Mouse (Mus musculus): ENCODE measurements around the gene Rbbp5. TPM values are rescaled to one million over a fixed set of nuclear protein-coding genes. Genes with fewer than 3 reads are reported as not detected.

Rbbp5 gene
- polyA plus RNA-seq, 1 experiment, result 4.7 TPM

DNA sequence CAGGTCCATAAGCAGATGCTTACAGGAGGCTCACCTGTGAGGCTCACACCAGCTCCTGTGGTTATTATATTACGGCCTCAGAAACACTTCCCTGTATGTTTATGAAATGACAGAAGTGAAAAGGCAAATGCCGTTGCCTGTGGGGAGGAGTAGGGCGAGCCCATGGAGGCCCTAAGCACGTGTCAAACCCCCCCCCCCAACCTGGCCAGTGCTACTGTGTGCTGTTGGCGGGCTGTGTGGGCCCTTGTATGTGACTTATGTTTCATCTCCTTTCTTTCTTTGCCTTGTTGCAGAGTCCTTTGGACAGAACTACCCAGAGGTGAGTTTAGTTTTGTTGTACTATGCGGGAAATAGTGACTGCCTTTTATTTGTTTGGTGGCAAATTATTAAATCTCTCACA lies 6.6 kb downstream of the Rbbp5 start:
- 85% methylated on average over 6 of the region's 6 CpGs for WGBS
- Histone ChIP-seq H3K27me3 (ENCODE audit: control insufficient read depth, insufficient read depth, low read length) (no peaks in the 10 kb centered on the region), H3K27ac (ENCODE audit: insufficient read depth, low read depth, low read length) (no peak overlapping the region), H3K4me3 (ENCODE audit: low read depth, low read length) (no peak overlapping the region), H3K36me3 (ENCODE audit: control insufficient read depth, insufficient read depth, low read length) (peaks cover 16% of the 10 kb centered on the region), H3K4me1 (ENCODE audit: control insufficient read depth, insufficient read depth, insufficient read length, low read length) (no peaks in the 10 kb centered on the region)
- TF ChIP-seq POLR2A (IDR thresholded peaks at IDR 0.05; ENCODE audit: low read depth, low read length), result no peak
- no peak for TF ChIP-seq CTCF (IDR thresholded peaks at IDR 0.05; ENCODE audit: extremely low read depth, insufficient read length, insufficient replicate concordance, low read depth, low read length)

DNA sequence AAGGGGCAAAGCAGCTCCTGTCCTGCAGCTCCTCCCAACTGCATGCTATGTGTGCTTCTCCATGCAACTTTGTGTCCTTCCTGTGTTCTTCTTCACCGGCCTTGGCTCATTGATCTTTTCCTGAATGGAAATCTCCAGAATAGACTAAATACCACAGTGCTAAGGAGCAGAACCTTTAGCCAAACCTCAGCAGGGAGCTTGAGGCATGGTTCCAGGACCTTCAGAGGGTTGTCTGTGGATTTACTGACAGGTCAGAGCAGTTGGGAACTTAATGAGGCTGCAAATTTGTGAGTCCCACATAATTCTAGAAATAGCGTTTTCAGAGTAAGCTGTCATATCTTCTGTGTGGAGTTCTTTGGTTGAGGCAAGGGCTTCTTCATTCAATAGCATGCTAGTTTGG lies 23.4 kb downstream of the Rbbp5 start:
- Histone ChIP-seq H3K4me3 (ENCODE audit: low read depth, low read length) (no peak overlapping the region), H3K27me3 (ENCODE audit: control insufficient read depth, insufficient read depth, low read length) (no peaks in the 10 kb centered on the region), H3K27ac (ENCODE audit: insufficient read depth, low read depth, low read length) (no peak overlapping the region), H3K36me3 (ENCODE audit: control insufficient read depth, insufficient read depth, low read length) (peaks cover 74% of the 10 kb centered on the region), H3K4me1 (ENCODE audit: control insufficient read depth, insufficient read depth, insufficient read length, low read length) (no peaks in the 10 kb centered on the region)
- no peak for TF ChIP-seq POLR2A (IDR thresholded peaks at IDR 0.05; ENCODE audit: low read depth, low read length)
- TF ChIP-seq CTCF (IDR thresholded peaks at IDR 0.05; ENCODE audit: extremely low read depth, insufficient read length, insufficient replicate concordance, low read depth, low read length), result no peak
- 94% methylated on average over 2 of the region's 2 CpGs for WGBS

DNA sequence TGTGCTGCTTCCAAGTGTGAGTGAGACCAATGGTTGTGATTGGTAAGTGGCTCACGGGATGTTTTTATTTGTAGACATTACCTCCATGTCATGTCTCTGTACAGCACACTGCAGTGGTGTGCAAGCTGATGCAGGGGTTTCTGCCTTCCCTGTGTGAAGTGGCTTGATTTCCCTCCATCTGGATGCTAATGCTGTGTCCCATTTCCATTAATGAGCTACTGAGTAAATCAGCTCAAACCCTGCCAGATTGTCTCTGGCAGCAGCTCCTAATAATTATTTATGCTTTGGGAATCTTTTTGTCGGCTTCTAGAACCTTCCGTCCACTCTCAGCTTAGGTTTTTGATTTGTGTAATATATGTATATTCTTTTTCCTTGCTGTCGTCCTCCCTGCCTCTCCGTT lies 28.0 kb downstream of the Rbbp5 start:
- 88% methylated on average over 5 of the region's 5 CpGs for WGBS

DNA sequence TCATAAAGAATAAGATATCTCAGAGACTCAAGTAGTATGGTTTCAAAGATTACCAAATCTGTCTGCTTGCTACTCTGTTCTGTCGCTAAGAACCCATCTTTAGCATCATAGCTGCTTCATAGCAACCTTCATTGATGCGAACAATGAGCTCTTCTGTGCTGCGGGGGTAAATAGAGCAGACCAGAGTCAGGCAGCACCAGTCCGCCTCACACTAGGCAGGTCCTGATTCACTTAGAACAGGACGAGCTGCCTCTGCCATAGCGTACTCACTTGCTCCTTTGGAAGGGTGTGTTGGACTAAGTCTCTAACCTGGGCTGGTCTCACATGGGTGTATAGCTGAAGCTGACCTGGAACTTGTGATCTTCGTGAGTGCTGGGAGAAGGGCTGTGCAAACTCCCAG lies 28.9 kb downstream of the Rbbp5 start, which contains the start of gene Tmem81:
Tmem81 (plus strand) TSS at position 173 of the 400 bp plus-strand sequence.
- WGBS, result 93% methylated on average over 7 of the region's 7 CpGs
- peaks cover 57% of the 10 kb centered on the region for H3K36me3 ChIP-seq (ENCODE audit: control insufficient read depth, insufficient read depth, low read length)
- no peaks in the 10 kb centered on the region for H3K27me3 ChIP-seq (ENCODE audit: control insufficient read depth, insufficient read depth, low read length)
- TF ChIP-seq CTCF (IDR thresholded peaks at IDR 0.05; ENCODE audit: extremely low read depth, insufficient read length, insufficient replicate concordance, low read depth, low read length) (no peak), POLR2A (IDR thresholded peaks at IDR 0.05; ENCODE audit: low read depth, low read length) (no peak)
- H3K27ac ChIP-seq (ENCODE audit: insufficient read depth, low read depth, low read length), result no peak within 1 kb of the TSS
- H3K4me1 ChIP-seq (ENCODE audit: control insufficient read depth, insufficient read depth, insufficient read length, low read length), result no peaks in the 10 kb centered on the region
- no peak within 1 kb of the TSS for H3K4me3 ChIP-seq (ENCODE audit: low read depth, low read length)

More for the DNA sequence above, 28.0 kb downstream of the Rbbp5 start:
- Histone ChIP-seq H3K4me1 (ENCODE audit: control insufficient read depth, insufficient read depth, insufficient read length, low read length) (no peaks in the 10 kb centered on the region), H3K27ac (ENCODE audit: insufficient read depth, low read depth, low read length) (no peak overlapping the region), H3K4me3 (ENCODE audit: low read depth, low read length) (no peak overlapping the region), H3K27me3 (ENCODE audit: control insufficient read depth, insufficient read depth, low read length) (no peaks in the 10 kb centered on the region), H3K36me3 (ENCODE audit: control insufficient read depth, insufficient read depth, low read length) (peaks cover 63% of the 10 kb centered on the region)
- TF ChIP-seq CTCF (IDR thresholded peaks at IDR 0.05; ENCODE audit: extremely low read depth, insufficient read length, insufficient replicate concordance, low read depth, low read length), result no peak

DNA sequence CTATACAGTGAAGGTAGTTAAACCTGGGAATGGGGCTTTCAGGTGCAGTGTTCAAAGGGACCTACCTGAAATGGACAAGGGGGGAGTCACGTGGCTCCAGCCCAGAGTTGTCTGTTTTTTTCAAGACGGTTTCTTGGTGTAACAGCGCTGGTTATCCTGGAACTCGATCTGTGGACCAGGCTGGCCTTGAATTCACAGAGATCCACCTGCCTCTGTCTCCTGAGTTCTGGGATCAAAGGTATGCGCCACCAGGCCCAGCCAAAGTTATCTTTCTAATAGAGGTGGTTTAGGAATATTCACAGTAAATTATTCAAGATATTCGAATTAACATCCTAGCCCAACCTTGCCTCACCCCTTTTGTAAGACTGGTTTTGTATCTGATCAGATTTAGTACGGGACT lies 29.5 kb downstream of the Rbbp5 start:
- Histone ChIP-seq H3K27me3 (ENCODE audit: control insufficient read depth, insufficient read depth, low read length) (no peaks in the 10 kb centered on the region), H3K4me3 (ENCODE audit: low read depth, low read length) (no peak overlapping the region), H3K4me1 (ENCODE audit: control insufficient read depth, insufficient read depth, insufficient read length, low read length) (no peaks in the 10 kb centered on the region), H3K27ac (ENCODE audit: insufficient read depth, low read depth, low read length) (no peak overlapping the region), H3K36me3 (ENCODE audit: control insufficient read depth, insufficient read depth, low read length) (peaks cover 52% of the 10 kb centered on the region)
- no peak for TF ChIP-seq POLR2A (IDR thresholded peaks at IDR 0.05; ENCODE audit: low read depth, low read length)
- TF ChIP-seq CTCF (IDR thresholded peaks at IDR 0.05; ENCODE audit: extremely low read depth, insufficient read length, insufficient replicate concordance, low read depth, low read length), result no peak
- 88% methylated on average over 7 of the region's 7 CpGs for WGBS

DNA sequence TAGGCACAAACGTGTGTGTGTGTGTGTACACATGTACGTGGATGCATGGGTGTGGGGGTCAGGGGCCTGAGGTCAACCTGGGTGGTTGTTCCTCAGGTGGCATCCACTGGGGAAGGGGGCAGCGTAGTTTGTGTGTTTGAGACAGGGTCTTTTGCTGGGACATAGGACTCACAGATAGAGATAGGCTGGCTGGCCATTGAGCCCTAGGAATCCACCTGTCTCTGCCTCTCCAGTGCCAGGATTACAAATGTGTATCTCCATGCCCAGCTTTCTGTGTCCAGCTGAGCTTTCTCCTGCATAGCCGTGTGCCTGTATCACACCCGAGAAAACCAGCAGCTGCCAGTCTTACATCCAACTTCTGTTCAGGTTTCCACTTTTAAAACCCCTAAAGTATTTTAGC lies 32.6 kb downstream of the Rbbp5 start:
- Histone ChIP-seq H3K27me3 (ENCODE audit: control insufficient read depth, insufficient read depth, low read length) (no peaks in the 10 kb centered on the region), H3K4me3 (ENCODE audit: low read depth, low read length) (no peak overlapping the region), H3K27ac (ENCODE audit: insufficient read depth, low read depth, low read length) (no peak overlapping the region), H3K36me3 (ENCODE audit: control insufficient read depth, insufficient read depth, low read length) (peaks cover 29% of the 10 kb centered on the region), H3K4me1 (ENCODE audit: control insufficient read depth, insufficient read depth, insufficient read length, low read length) (no peaks in the 10 kb centered on the region)
- 69% methylated on average over 5 of the region's 5 CpGs for WGBS
- TF ChIP-seq CTCF (IDR thresholded peaks at IDR 0.05; ENCODE audit: extremely low read depth, insufficient read length, insufficient replicate concordance, low read depth, low read length) (no peak), POLR2A (IDR thresholded peaks at IDR 0.05; ENCODE audit: low read depth, low read length) (no peak)

DNA sequence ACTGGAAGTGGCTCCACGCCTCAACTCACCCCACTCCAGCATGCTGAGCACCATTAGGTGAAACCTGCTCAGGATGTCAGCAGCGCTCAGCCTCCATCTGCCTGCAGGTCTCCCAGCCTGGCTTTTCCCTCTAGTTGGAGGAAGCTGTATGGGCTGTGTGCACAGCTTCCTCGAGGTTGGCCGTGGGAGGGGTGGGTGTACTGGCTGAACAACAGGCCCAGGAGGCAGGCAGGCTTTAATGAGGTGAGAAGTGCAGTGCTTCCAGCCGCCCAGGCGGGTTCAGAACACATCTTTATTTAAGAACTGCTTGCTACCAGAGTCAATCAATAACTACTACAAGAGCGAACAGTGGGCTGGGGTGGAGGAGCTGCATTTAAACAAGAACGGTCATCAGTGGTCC lies 34.4 kb downstream of the Rbbp5 start:
- TF ChIP-seq CTCF (IDR thresholded peaks at IDR 0.05; ENCODE audit: extremely low read depth, insufficient read length, insufficient replicate concordance, low read depth, low read length) (no peak), POLR2A (IDR thresholded peaks at IDR 0.05; ENCODE audit: low read depth, low read length) (no peak)
- peaks cover 14% of the 10 kb centered on the region for H3K36me3 ChIP-seq (ENCODE audit: control insufficient read depth, insufficient read depth, low read length)
- H3K27ac ChIP-seq (ENCODE audit: insufficient read depth, low read depth, low read length), result no peak overlapping the region
- no peaks in the 10 kb centered on the region for H3K4me1 ChIP-seq (ENCODE audit: control insufficient read depth, insufficient read depth, insufficient read length, low read length)
- H3K4me3 ChIP-seq (ENCODE audit: low read depth, low read length), result no peak overlapping the region
- H3K27me3 ChIP-seq (ENCODE audit: control insufficient read depth, insufficient read depth, low read length), result no peaks in the 10 kb centered on the region
- WGBS, result 30% methylated on average over 8 of the region's 8 CpGs

DNA sequence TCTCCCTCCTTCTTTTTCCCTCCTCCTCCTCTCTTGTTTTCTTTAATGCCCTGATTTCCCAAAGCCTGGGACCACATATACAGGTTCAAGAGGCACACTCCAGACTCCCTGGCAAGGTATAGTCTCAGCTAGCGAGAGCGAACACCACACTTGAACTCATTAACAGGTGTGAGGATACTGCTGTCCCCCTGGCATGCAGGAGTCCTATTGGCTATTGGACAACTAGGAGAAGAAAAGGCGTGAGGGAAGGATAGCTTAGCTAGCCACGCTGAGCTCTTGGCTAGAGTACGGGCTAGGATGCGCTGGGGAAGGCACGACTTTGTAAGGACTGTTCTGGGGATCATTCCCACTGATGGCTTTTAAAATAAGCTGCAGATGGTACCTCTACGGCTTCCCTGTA lies 34.9 kb downstream of the Rbbp5 start:
- 76% methylated on average over 8 of the region's 8 CpGs for WGBS
- TF ChIP-seq POLR2A (IDR thresholded peaks at IDR 0.05; ENCODE audit: low read depth, low read length) (no peak), CTCF (IDR thresholded peaks at IDR 0.05; ENCODE audit: extremely low read depth, insufficient read length, insufficient replicate concordance, low read depth, low read length) (no peak)

More for the DNA sequence above, 34.9 kb downstream of the Rbbp5 start:
- H3K27ac ChIP-seq (ENCODE audit: insufficient read depth, low read depth, low read length), result no peak overlapping the region
- no peak overlapping the region for H3K4me3 ChIP-seq (ENCODE audit: low read depth, low read length)
- peaks cover 8% of the 10 kb centered on the region for H3K36me3 ChIP-seq (ENCODE audit: control insufficient read depth, insufficient read depth, low read length)
- no peaks in the 10 kb centered on the region for H3K4me1 ChIP-seq (ENCODE audit: control insufficient read depth, insufficient read depth, insufficient read length, low read length)
- H3K27me3 ChIP-seq (ENCODE audit: control insufficient read depth, insufficient read depth, low read length), result no peaks in the 10 kb centered on the region

All from small intestine, adult 2 months (tissue).